Mouse (Mus musculus): ENCODE data around the gene Hdgfl2. TPM values are rescaled to one million over a fixed set of nuclear protein-coding genes. Genes with fewer than 3 reads are reported as not detected.

Gene Hdgfl2
- polyA plus RNA-seq, 1 experiment from 2014 or later: 150 TPM

DNA sequence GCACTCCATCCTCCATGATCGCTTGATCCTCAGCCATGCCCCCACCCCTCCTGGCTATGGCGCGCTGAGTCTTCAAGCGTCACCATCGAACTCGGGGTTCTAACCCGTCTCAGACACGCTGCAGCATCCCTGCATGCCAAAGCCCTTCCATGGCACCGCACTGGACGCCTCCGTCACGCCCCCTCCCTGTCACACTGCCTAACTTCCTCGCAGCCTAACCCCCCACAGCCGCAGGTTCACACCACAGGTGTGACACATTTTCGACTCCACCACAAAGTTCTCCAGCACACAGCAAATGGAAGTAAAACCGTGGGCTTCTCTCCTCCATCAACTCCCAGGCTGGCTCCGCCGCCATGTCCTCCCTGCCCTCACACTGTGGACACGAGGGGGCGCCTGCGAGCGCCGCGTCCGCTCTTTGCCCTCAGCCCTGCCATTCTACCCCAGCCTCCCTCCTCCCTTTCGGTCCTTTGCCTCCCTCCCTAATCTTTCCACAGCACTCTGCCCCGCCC is 55.1 kb downstream of the Hdgfl2 start:
- H3K4me2 ChIP-seq (ENCODE audit: low read depth, low read length, severe bottlenecking): peak overlapping the region; percentile 40
- peak overlapping the region; percentile 1 for H3K4me3 ChIP-seq (ENCODE audit: low read depth, low read length)
- H3K27ac ChIP-seq (ENCODE audit: low read depth, low read length): no peak overlapping the region
- peak; percentile 14 for ATAC-seq (replicated peaks; ENCODE audit: low FRiP score)
- no peaks in the 10 kb centered on the region for H3K9me3 ChIP-seq (ENCODE audit: control insufficient read depth, low read length)
- WGBS: 2% methylated on average over 27 of the region's 27 CpGs
- H3K9ac ChIP-seq (ENCODE audit: low read length): no peak overlapping the region
- H3K4me1 ChIP-seq (replicated peaks; ENCODE audit: control insufficient read depth, insufficient read depth, low read length): peaks cover 2% of the 10 kb centered on the region; the same call in 1 of the 2 replicates
- peak; percentile 83 for DNase-seq (ENCODE audit: low spot score)
- H3K36me3 ChIP-seq (ENCODE audit: control insufficient read depth, insufficient read depth, low read length): no peaks in the 10 kb centered on the region
- peaks cover 15% of the 10 kb centered on the region for H3K27me3 ChIP-seq (ENCODE audit: control insufficient read depth, insufficient read depth, low read length)

DNA sequence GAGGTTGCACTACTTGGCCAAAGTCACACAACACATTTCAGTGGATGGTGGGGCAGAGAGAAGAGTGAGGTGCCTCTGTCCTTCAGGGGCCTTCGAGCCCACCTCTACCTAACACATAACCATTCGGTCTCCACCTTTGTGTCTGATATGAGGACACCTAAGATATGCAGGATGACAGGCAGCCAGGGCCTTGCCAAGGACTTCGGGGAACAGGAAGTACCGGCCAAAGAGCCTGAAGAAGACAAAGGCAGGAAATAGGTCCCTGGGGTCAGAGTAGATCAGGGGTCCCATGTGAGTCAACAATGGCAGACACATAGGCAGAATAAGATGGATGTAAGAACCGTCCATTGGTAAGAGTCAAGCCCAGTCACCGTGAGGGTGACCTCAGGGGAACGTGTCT is 57.1 kb downstream of the Hdgfl2 start:
- Histone ChIP-seq H3K4me1 (replicated peaks; ENCODE audit: control insufficient read depth, insufficient read depth, low read length) (peaks cover 5% of the 10 kb centered on the region; the same call in 1 of the 2 replicates), H3K27me3 (ENCODE audit: control insufficient read depth, insufficient read depth, low read length) (peaks cover 33% of the 10 kb centered on the region)
- WGBS: 89% methylated on average over 7 of the region's 7 CpGs

DNA sequence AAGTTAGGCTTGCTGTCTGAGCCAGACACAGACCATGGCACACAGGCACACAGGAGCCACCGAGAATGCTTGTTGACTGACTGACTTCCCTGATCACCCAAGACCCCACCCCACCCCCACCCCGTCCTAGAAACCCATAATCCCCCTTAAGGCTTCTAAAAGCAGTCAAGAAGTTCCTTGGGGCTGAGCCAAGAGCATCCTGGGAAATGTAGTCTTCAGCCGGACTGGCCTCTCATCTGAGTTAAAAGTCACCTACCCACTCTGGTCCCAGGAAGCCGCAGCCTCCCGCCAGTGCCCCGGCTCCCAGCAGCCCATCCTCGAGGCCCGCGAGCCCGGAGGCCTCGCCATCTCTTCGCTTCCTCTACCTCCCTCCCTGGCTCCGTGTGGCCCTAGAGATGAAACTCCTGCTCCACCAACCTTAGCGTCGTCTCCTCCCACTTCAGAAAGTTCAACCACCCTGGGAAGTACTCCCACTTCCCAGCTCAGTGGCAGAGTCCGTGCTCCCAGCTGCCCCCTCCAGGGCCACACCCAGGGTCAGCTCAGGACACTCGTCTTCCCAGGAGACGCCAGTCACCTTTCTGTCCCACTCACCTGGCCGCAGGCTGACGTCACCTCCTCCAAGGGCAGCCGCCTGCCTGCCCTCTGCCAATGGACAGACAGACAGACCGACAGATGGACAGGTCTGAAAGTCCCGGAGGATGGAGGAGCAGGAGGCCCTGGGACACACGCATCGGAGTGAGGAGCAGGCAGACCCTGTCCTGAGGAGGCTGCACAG is 58.6 kb downstream of the Hdgfl2 start:
- no peak overlapping the region for H3K4me3 ChIP-seq (ENCODE audit: low read depth, low read length)
- H3K27me3 ChIP-seq (ENCODE audit: control insufficient read depth, insufficient read depth, low read length): peaks cover 37% of the 10 kb centered on the region
- ATAC-seq (replicated peaks; ENCODE audit: low FRiP score) (no peak), DNase-seq (ENCODE audit: low spot score) (no peak)
- H3K4me2 ChIP-seq (ENCODE audit: low read depth, low read length, severe bottlenecking): no peak overlapping the region
- WGBS: 16% methylated on average over 25 of the region's 25 CpGs
- H3K9me3 ChIP-seq (ENCODE audit: control insufficient read depth, low read length): no peaks in the 10 kb centered on the region
- no peaks in the 10 kb centered on the region for H3K36me3 ChIP-seq (ENCODE audit: control insufficient read depth, insufficient read depth, low read length)
- no peak overlapping the region for H3K9ac ChIP-seq (ENCODE audit: low read length)
- peaks cover 15% of the 10 kb centered on the region for H3K4me1 ChIP-seq (replicated peaks; ENCODE audit: control insufficient read depth, insufficient read depth, low read length)
- no peak overlapping the region for H3K27ac ChIP-seq (ENCODE audit: low read depth, low read length)

More for the DNA sequence above, 57.1 kb downstream of the Hdgfl2 start:
- no peaks in the 10 kb centered on the region for H3K36me3 ChIP-seq (ENCODE audit: control insufficient read depth, insufficient read depth, low read length)
- no peak overlapping the region for H3K4me2 ChIP-seq (ENCODE audit: low read depth, low read length, severe bottlenecking)
- no peak overlapping the region for H3K9ac ChIP-seq (ENCODE audit: low read length)
- no peaks in the 10 kb centered on the region for H3K9me3 ChIP-seq (ENCODE audit: control insufficient read depth, low read length)
- H3K4me3 ChIP-seq (ENCODE audit: low read depth, low read length): no peak overlapping the region
- no peak for ATAC-seq (replicated peaks; ENCODE audit: low FRiP score)
- no peak for DNase-seq (ENCODE audit: low spot score)
- no peak overlapping the region for H3K27ac ChIP-seq (ENCODE audit: low read depth, low read length)

DNA sequence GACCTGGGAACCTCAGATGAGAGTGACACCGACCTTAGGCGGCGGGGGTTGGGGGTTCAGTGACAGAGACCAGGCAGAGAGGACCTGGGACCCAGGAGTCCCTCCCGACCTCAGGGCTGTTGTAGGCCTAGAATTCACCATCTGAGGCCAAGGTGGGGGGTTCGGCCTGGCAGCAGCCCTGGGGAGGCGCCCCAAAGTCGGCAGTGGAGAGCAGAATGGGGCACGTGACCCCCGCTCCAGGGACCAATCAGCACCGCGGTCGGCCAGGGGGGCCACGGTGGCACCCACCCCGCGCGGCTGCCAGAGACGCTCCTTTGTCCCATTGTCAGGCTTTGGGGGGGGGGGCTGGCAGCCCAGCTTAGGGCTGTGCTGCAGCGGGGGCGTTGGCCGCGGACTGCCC is 59.9 kb downstream of the Hdgfl2 start:
- Histone ChIP-seq H3K4me1 (replicated peaks; ENCODE audit: control insufficient read depth, insufficient read depth, low read length) (peaks cover 12% of the 10 kb centered on the region), H3K27me3 (ENCODE audit: control insufficient read depth, insufficient read depth, low read length) (peaks cover 37% of the 10 kb centered on the region), H3K27ac (ENCODE audit: low read depth, low read length) (no peak overlapping the region), H3K9me3 (ENCODE audit: control insufficient read depth, low read length) (no peaks in the 10 kb centered on the region), H3K36me3 (ENCODE audit: control insufficient read depth, insufficient read depth, low read length) (no peaks in the 10 kb centered on the region), H3K4me3 (ENCODE audit: low read depth, low read length) (peak overlapping the region; percentile 61), H3K9ac (ENCODE audit: low read length) (peak overlapping the region; percentile 50), H3K4me2 (ENCODE audit: low read depth, low read length, severe bottlenecking) (peak overlapping the region; percentile 91)
- peak; percentile 16; the same call in 1 of the 2 replicates for ATAC-seq (replicated peaks; ENCODE audit: low FRiP score)
- WGBS: 3% methylated on average over 16 of the region's 21 CpGs
- no peak for DNase-seq (ENCODE audit: low spot score)

DNA sequence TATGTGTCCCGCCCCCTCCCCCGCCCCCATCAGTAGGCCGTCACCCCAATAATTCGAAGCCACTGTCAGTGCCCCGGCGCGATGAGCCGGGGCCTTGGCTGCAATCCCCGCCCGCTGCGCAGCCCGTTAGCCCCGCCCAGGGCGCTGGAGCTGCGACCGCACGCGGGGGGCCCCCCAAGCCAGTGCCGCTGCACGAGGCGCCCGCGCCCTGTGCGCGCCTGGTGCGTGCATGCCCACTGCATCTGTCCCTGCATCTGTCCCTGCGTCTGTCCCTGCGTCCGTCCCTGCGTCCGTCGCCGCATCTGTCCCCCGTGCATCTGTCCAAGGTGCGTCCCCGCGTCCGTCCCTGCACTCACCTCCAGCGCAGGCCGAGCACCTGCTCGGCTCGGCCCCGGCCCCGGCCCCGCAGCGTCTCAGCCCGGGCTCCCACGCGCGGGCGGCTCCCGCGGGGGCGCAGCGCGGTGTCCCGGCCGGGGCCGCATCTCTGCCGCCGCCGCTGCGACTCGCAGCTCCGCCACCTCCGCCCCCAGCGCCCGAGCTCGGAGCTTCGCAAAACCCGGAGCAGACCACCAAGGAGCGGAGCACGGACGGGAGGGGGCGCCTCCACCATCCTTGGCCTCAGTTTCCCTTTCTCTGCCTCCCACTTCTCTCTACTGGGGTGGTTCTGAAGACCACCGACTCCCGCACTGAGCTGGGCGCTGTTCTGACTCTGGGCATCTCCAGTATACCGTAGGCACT is 60.6 kb downstream of the Hdgfl2 start, which contains the start of gene Sema6b:
TSS of gene Sema6b (minus strand) at position 486 of the 738 bp plus-strand sequence.
- peak; percentile 45 for ATAC-seq (replicated peaks; ENCODE audit: low FRiP score)
- Histone ChIP-seq H3K9ac (ENCODE audit: low read length) (peak within 1 kb of the TSS; percentile 50), H3K9me3 (ENCODE audit: control insufficient read depth, low read length) (no peaks in the 10 kb centered on the region), H3K36me3 (ENCODE audit: control insufficient read depth, insufficient read depth, low read length) (no peaks in the 10 kb centered on the region), H3K4me1 (replicated peaks; ENCODE audit: control insufficient read depth, insufficient read depth, low read length) (peaks cover 12% of the 10 kb centered on the region), H3K27ac (ENCODE audit: low read depth, low read length) (no peak within 1 kb of the TSS), H3K27me3 (ENCODE audit: control insufficient read depth, insufficient read depth, low read length) (peaks cover 37% of the 10 kb centered on the region), H3K4me2 (ENCODE audit: low read depth, low read length, severe bottlenecking) (peak within 1 kb of the TSS; percentile 91), H3K4me3 (ENCODE audit: low read depth, low read length) (peak within 1 kb of the TSS; percentile 61)
- DNase-seq (ENCODE audit: low spot score): peak; percentile 84
- 1% methylated on average over 62 of the region's 79 CpGs for WGBS

DNA sequence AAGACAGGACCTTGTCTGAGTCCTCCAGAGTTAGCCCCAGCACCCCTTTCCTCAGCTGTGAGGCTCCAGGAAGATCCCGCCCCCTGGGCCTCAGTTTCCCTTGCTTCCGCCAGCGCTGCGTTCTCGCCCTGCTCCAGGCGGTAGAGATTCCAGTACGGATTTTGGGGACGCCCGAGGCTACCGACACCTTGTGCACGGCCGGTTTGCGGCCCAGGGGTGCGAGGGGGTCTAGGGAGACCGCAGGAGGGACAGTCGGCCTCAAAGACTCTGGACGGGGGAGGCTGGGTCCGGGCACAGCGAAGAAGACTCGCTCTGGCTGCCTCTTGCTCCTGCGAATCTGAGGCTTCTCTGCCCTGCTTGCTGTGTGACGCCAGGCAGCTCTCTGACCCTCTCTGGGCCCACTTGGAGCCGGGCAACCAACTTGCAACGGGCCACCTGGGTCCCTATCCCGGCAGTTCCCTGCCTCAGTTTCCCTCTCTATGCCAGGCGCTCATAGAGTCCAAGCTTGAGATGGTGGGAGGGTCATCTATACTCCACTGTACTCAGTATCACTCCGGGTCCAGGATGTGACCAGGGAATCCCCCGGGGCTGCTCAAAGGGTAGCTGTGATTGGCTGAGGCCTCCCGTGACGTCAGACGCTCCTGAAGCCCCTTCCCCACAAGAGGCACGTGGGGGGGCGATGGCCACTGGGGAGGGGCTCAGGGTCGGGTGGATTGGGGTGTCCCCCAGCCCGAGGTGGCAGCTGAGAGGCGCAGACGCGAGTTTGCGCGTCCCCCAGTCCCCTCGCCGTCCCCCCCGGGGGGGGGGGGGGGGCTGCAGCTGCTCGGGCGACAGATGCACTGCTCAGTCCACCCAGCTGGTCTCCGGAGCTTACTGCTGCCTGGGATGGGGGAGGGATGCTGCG is 62.5 kb downstream of the Hdgfl2 start:
- Histone ChIP-seq H3K36me3 (ENCODE audit: control insufficient read depth, insufficient read depth, low read length) (no peaks in the 10 kb centered on the region), H3K4me2 (ENCODE audit: low read depth, low read length, severe bottlenecking) (peak overlapping the region; percentile 62), H3K9ac (ENCODE audit: low read length) (peak overlapping the region; percentile 45), H3K4me1 (replicated peaks; ENCODE audit: control insufficient read depth, insufficient read depth, low read length) (peaks cover 12% of the 10 kb centered on the region), H3K9me3 (ENCODE audit: control insufficient read depth, low read length) (no peaks in the 10 kb centered on the region), H3K27me3 (ENCODE audit: control insufficient read depth, insufficient read depth, low read length) (peaks cover 37% of the 10 kb centered on the region), H3K27ac (ENCODE audit: low read depth, low read length) (no peak overlapping the region), H3K4me3 (ENCODE audit: low read depth, low read length) (peak overlapping the region; percentile 30)
- under 1% methylated on average over 36 of the region's 47 CpGs for WGBS
- ATAC-seq (replicated peaks; ENCODE audit: low FRiP score) (peak; percentile 58), DNase-seq (ENCODE audit: low spot score) (peak; percentile 75)

DNA sequence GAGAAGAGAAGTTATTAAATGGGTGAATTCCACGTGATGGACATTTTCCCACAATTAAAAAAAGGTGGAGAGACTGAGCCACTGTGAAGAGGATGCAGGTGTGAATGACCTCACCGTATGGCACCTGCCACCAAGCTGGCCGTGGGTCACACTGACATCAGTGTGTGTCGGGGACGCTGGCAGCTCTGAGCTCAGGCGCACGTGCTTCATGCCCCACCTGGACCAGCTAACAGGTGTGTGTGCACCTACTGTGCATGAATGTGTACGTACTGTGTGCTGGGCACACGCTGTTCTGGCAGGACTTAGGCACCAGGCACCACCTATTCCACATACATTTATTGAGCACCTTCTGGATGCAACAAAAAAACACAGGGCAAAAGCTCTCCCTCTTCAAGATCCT is 65.1 kb downstream of the Hdgfl2 start:
- Histone ChIP-seq H3K36me3 (ENCODE audit: control insufficient read depth, insufficient read depth, low read length) (no peaks in the 10 kb centered on the region), H3K4me1 (replicated peaks; ENCODE audit: control insufficient read depth, insufficient read depth, low read length) (peaks cover 17% of the 10 kb centered on the region), H3K9me3 (ENCODE audit: control insufficient read depth, low read length) (no peaks in the 10 kb centered on the region), H3K4me3 (ENCODE audit: low read depth, low read length) (no peak overlapping the region), H3K9ac (ENCODE audit: low read length) (no peak overlapping the region), H3K27ac (ENCODE audit: low read depth, low read length) (no peak overlapping the region), H3K27me3 (ENCODE audit: control insufficient read depth, insufficient read depth, low read length) (peaks cover 37% of the 10 kb centered on the region), H3K4me2 (ENCODE audit: low read depth, low read length, severe bottlenecking) (no peak overlapping the region)
- 78% methylated on average over 9 of the region's 9 CpGs for WGBS
- ATAC-seq (replicated peaks; ENCODE audit: low FRiP score) (no peak), DNase-seq (ENCODE audit: low spot score) (no peak)

DNA sequence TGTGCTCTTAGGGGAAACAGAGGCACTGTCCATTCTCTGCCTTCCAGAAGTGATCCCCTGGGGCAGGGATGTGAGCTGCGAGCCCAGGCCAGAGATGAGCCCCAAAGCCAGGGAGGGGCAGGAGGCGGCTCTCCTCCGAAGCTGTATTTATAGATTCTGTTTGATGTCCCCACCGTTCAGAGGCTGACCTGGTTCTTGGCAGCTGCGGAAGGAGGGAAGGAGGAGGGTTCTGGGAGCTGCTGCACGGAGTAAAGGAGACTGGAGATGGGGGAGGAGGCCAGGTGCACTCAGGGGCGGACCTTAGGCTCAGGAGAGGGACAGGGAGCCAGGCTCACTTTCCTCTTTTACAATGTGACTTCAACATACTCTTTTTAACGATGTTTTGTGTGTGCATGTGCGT is 66.7 kb downstream of the Hdgfl2 start:
- H3K36me3 ChIP-seq (ENCODE audit: control insufficient read depth, insufficient read depth, low read length): no peaks in the 10 kb centered on the region
- ATAC-seq (replicated peaks; ENCODE audit: low FRiP score): no peak

More for the DNA sequence above, 66.7 kb downstream of the Hdgfl2 start:
- no peak for DNase-seq (ENCODE audit: low spot score)
- Histone ChIP-seq H3K27me3 (ENCODE audit: control insufficient read depth, insufficient read depth, low read length) (peaks cover 30% of the 10 kb centered on the region), H3K4me1 (replicated peaks; ENCODE audit: control insufficient read depth, insufficient read depth, low read length) (peaks cover 17% of the 10 kb centered on the region), H3K4me3 (ENCODE audit: low read depth, low read length) (no peak overlapping the region), H3K9ac (ENCODE audit: low read length) (no peak overlapping the region), H3K9me3 (ENCODE audit: control insufficient read depth, low read length) (no peaks in the 10 kb centered on the region), H3K27ac (ENCODE audit: low read depth, low read length) (no peak overlapping the region), H3K4me2 (ENCODE audit: low read depth, low read length, severe bottlenecking) (no peak overlapping the region)
- WGBS: 26% methylated on average over 9 of the region's 9 CpGs
